Mouse (Mus musculus) heart, postnatal 0 days (tissue): ENCODE measurements around the gene Mapk14.

Source experiments
- CTCF ChIP-seq: IDR thresholded peaks from 2 replicates; pipeline ENCODE4 v1.5.1; 2016; ENCODE audit warnings: antibody characterized with exemption, control low read depth, low read depth
- EP300 ChIP-seq: IDR thresholded peaks from 2 replicates; pipeline ENCODE4 v1.6.1; 2016; ENCODE audit warnings: antibody characterized with exemption, low read depth

DNA sequence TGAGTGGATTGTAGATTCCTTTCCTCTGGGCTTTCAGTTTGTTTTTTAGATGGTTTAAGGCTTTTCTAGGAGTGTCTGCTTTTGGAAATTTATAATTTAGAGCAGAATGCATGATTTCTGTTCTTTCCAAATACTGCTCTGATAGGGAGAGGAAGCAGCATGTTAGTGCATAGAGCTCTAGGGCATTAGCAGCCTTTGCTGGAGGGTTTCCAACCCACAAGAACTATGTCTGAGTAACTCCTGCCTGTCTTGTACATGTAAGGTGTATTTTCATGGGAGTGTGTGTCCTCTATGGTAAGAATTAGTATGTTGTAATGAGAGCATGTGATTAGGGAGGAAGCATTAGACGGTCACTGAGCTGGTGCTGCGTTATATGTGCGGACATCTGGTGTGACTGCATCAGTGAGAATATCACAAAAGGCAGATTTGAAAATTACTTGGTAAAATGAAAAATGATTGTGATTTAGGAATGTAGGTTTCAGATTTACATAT, 16.1 kb downstream of the Mapk14 start:
- no peak for TF ChIP-seq CTCF
- TF ChIP-seq EP300, result no peak
